Mouse (Mus musculus): Measurements from ENCODE around the gene Pdk2. TPM values are rescaled to one million over a fixed set of nuclear protein-coding genes. Genes with fewer than 3 reads are reported as not detected.

Pdk2 gene
- polyA plus RNA-seq, 1 experiment, result 9.4 TPM

GRCm38 (mm10) chr11:95027850-95028470 lies 13.2 kb downstream of the Pdk2 start:
- Histone ChIP-seq H3K27me3 (ENCODE audit: control insufficient read depth, insufficient read depth, low read length, poor library complexity, severe bottlenecking) (no peaks in the 10 kb centered on the region), H3K9ac (ENCODE audit: low read depth, poor library complexity, severe bottlenecking) (no peak overlapping the region), H3K4me1 (ENCODE audit: control insufficient read depth, insufficient read depth, low read length) (no peaks in the 10 kb centered on the region), H3K27ac (ENCODE audit: insufficient read depth, low read length) (no peak overlapping the region), H3K36me3 (ENCODE audit: control insufficient read depth, insufficient read depth, low read length, poor library complexity, severe bottlenecking) (no peaks in the 10 kb centered on the region), H3K4me3 (ENCODE audit: low read depth, low read length) (no peak overlapping the region), H3K9me3 (replicated peaks; ENCODE audit: control insufficient read depth, insufficient read depth, low read length, poor library complexity, severe bottlenecking) (no peaks in the 10 kb centered on the region)
- no peak for TF ChIP-seq POLR2A (IDR thresholded peaks at IDR 0.05; ENCODE audit: insufficient read depth, low read length)
- TF ChIP-seq CTCF (IDR thresholded peaks at IDR 0.05; ENCODE audit: low read depth, low read length), result no peak
- no peak for TF ChIP-seq EP300 (IDR thresholded peaks at IDR 0.05; ENCODE audit: insufficient read depth, low read depth, low read length)

- H3K4me3 ChIP-seq (ENCODE audit: low read depth, low read length), result no peak overlapping the region
- TF ChIP-seq EP300 (IDR thresholded peaks at IDR 0.05; ENCODE audit: insufficient read depth, low read depth, low read length), result no peak
- TF ChIP-seq POLR2A (IDR thresholded peaks at IDR 0.05; ENCODE audit: insufficient read depth, low read length), result no peak
- no peaks in the 10 kb centered on the region for H3K4me1 ChIP-seq (ENCODE audit: control insufficient read depth, insufficient read depth, low read length)
- no peak overlapping the region for H3K9ac ChIP-seq (ENCODE audit: low read depth, poor library complexity, severe bottlenecking)
- no peaks in the 10 kb centered on the region for H3K36me3 ChIP-seq (ENCODE audit: control insufficient read depth, insufficient read depth, low read length, poor library complexity, severe bottlenecking)
- no peak overlapping the region for H3K27ac ChIP-seq (ENCODE audit: insufficient read depth, low read length)
- H3K27me3 ChIP-seq (ENCODE audit: control insufficient read depth, insufficient read depth, low read length, poor library complexity, severe bottlenecking), result no peaks in the 10 kb centered on the region
- H3K9me3 ChIP-seq (replicated peaks; ENCODE audit: control insufficient read depth, insufficient read depth, low read length, poor library complexity, severe bottlenecking), result no peaks in the 10 kb centered on the region
Observed at GRCm38 (mm10) chr11:95026849-95027248, 14.3 kb downstream of the Pdk2 start.

- H3K27ac ChIP-seq (ENCODE audit: insufficient read depth, low read length), result no peak overlapping the region
- TF ChIP-seq CTCF (IDR thresholded peaks at IDR 0.05; ENCODE audit: low read depth, low read length) (no peak), POLR2A (IDR thresholded peaks at IDR 0.05; ENCODE audit: insufficient read depth, low read length) (no peak), EP300 (IDR thresholded peaks at IDR 0.05; ENCODE audit: insufficient read depth, low read depth, low read length) (no peak)
- H3K4me1 ChIP-seq (ENCODE audit: control insufficient read depth, insufficient read depth, low read length), result no peaks in the 10 kb centered on the region
- no peaks in the 10 kb centered on the region for H3K36me3 ChIP-seq (ENCODE audit: control insufficient read depth, insufficient read depth, low read length, poor library complexity, severe bottlenecking)
- H3K27me3 ChIP-seq (ENCODE audit: control insufficient read depth, insufficient read depth, low read length, poor library complexity, severe bottlenecking), result no peaks in the 10 kb centered on the region
- H3K9ac ChIP-seq (ENCODE audit: low read depth, poor library complexity, severe bottlenecking), result no peak overlapping the region
- no peaks in the 10 kb centered on the region for H3K9me3 ChIP-seq (replicated peaks; ENCODE audit: control insufficient read depth, insufficient read depth, low read length, poor library complexity, severe bottlenecking)
- no peak overlapping the region for H3K4me3 ChIP-seq (ENCODE audit: low read depth, low read length)
Observed at GRCm38 (mm10) chr11:95026090-95026542, 15.0 kb downstream of the Pdk2 start.

GRCm38 (mm10) chr11:95025227-95026012 lies 15.7 kb downstream of the Pdk2 start:
- H3K9ac ChIP-seq (ENCODE audit: low read depth, poor library complexity, severe bottlenecking), result no peak overlapping the region
- no peaks in the 10 kb centered on the region for H3K36me3 ChIP-seq (ENCODE audit: control insufficient read depth, insufficient read depth, low read length, poor library complexity, severe bottlenecking)
- no peaks in the 10 kb centered on the region for H3K4me1 ChIP-seq (ENCODE audit: control insufficient read depth, insufficient read depth, low read length)
- no peaks in the 10 kb centered on the region for H3K27me3 ChIP-seq (ENCODE audit: control insufficient read depth, insufficient read depth, low read length, poor library complexity, severe bottlenecking)
- TF ChIP-seq EP300 (IDR thresholded peaks at IDR 0.05; ENCODE audit: insufficient read depth, low read depth, low read length) (no peak), CTCF (IDR thresholded peaks at IDR 0.05; ENCODE audit: low read depth, low read length) (no peak), POLR2A (IDR thresholded peaks at IDR 0.05; ENCODE audit: insufficient read depth, low read length) (no peak)
- H3K27ac ChIP-seq (ENCODE audit: insufficient read depth, low read length), result no peak overlapping the region
- no peaks in the 10 kb centered on the region for H3K9me3 ChIP-seq (replicated peaks; ENCODE audit: control insufficient read depth, insufficient read depth, low read length, poor library complexity, severe bottlenecking)
- H3K4me3 ChIP-seq (ENCODE audit: low read depth, low read length), result no peak overlapping the region

- Histone ChIP-seq H3K4me1 (ENCODE audit: control insufficient read depth, insufficient read depth, low read length) (no peaks in the 10 kb centered on the region), H3K4me3 (ENCODE audit: low read depth, low read length) (peak overlapping the region; percentile 27), H3K27ac (ENCODE audit: insufficient read depth, low read length) (no peak overlapping the region), H3K36me3 (ENCODE audit: control insufficient read depth, insufficient read depth, low read length, poor library complexity, severe bottlenecking) (no peaks in the 10 kb centered on the region), H3K9me3 (replicated peaks; ENCODE audit: control insufficient read depth, insufficient read depth, low read length, poor library complexity, severe bottlenecking) (no peaks in the 10 kb centered on the region), H3K27me3 (ENCODE audit: control insufficient read depth, insufficient read depth, low read length, poor library complexity, severe bottlenecking) (no peaks in the 10 kb centered on the region), H3K9ac (ENCODE audit: low read depth, poor library complexity, severe bottlenecking) (peak overlapping the region; percentile 44)
- TF ChIP-seq POLR2A (IDR thresholded peaks at IDR 0.05; ENCODE audit: insufficient read depth, low read length) (no peak), EP300 (IDR thresholded peaks at IDR 0.05; ENCODE audit: insufficient read depth, low read depth, low read length) (no peak), CTCF (IDR thresholded peaks at IDR 0.05; ENCODE audit: low read depth, low read length) (no peak)
Observed at GRCm38 (mm10) chr11:95024439-95025184, 16.5 kb downstream of the Pdk2 start.
